Mouse (Mus musculus) CH12.LX (cell line): Measurements from ENCODE around the gene Osbpl5.

ENCODE experiments used
- CTCF ChIP-seq, 2 experiments: IDR thresholded peaks in 1 of 2; conservative IDR thresholded peaks in 1 of 2; 2 replicates each; pipeline ENCODE4 v1.5.1; 2011 to 2012; ENCODE audit warnings: low read depth in 2 of 2, low read length in 2 of 2, improper control_type of control experiment in 1 of 2, inconsistent platforms in 1 of 2, mild to moderate bottlenecking in 1 of 2, moderate library complexity in 1 of 2
- E2F4 ChIP-seq: IDR thresholded peaks from 2 replicates; pipeline ENCODE4 v1.6.1; 2011; ENCODE audit warnings: low read depth, low read length, improper control_type of control experiment; ENCODE audit not compliant: insufficient replicate concordance

DNA sequence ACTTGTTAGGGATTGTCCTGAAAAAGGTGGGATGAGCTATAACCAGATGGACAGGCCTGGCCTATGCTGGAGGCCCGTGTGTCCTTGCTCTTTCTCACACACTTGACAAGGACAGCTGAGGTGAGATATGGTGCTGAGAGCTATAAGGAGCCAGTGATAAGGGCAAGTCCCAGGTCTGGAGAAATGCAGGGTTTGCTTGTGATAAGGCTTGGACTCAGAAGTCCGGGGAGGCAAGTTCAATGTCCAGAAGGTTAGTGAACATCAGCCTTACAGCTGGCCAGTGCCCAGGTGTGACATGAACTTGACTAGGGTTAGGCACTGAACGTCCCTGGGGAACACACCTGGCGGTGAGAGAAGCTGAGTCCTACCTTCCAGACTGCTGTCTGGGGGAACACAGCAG is 4.7 kb downstream of the Osbpl5 start:
- TF ChIP-seq E2F4, result no peak
- no peak for TF ChIP-seq CTCF (conservative IDR thresholded peaks at IDR 0.05 in 1 of 2, IDR thresholded peaks at IDR 0.05 in 1 of 2; ENCODE audit: low read depth in 2 of 2, low read length in 2 of 2)
